Mouse (Mus musculus): ENCODE results near the gene 4430402I18Rik. TPM values are rescaled to one million over a fixed set of nuclear protein-coding genes. Genes with fewer than 3 reads are reported as not detected.

4430402I18Rik gene
- polyA plus RNA-seq, 1 experiment from 2014 or later: 3.1 TPM

GRCm38 (mm10) chr19:28897497-28897896, 70.1 kb downstream of the 4430402I18Rik start:
- no peak for ATAC-seq (ENCODE audit: low read depth)
- no peaks in the 10 kb centered on the region for H3K27me3 ChIP-seq (ENCODE audit: control insufficient read depth, insufficient read depth, low read depth, low read length)
- WGBS: 71% methylated on average over 9 of the region's 9 CpGs
- no peaks in the 10 kb centered on the region for H3K4me1 ChIP-seq (replicated peaks; ENCODE audit: control insufficient read depth, insufficient read depth, low read length)
- H3K4me2 ChIP-seq (ENCODE audit: low read depth, low read length): no peak overlapping the region
- H3K9ac ChIP-seq (ENCODE audit: low read length): no peak overlapping the region
- H3K4me3 ChIP-seq (ENCODE audit: low read length): no peak overlapping the region
- no peaks in the 10 kb centered on the region for H3K36me3 ChIP-seq (ENCODE audit: control insufficient read depth, insufficient read depth, low read length)
- H3K9me3 ChIP-seq (ENCODE audit: control insufficient read depth, low read length): no peaks in the 10 kb centered on the region
- H3K27ac ChIP-seq (ENCODE audit: low read length): no peak overlapping the region

- Histone ChIP-seq H3K27me3 (ENCODE audit: control insufficient read depth, insufficient read depth, low read depth, low read length) (no peaks in the 10 kb centered on the region), H3K9me3 (ENCODE audit: control insufficient read depth, low read length) (no peaks in the 10 kb centered on the region), H3K36me3 (ENCODE audit: control insufficient read depth, insufficient read depth, low read length) (no peaks in the 10 kb centered on the region), H3K4me1 (replicated peaks; ENCODE audit: control insufficient read depth, insufficient read depth, low read length) (no peaks in the 10 kb centered on the region), H3K27ac (ENCODE audit: low read length) (no peak overlapping the region), H3K4me3 (ENCODE audit: low read length) (no peak overlapping the region), H3K4me2 (ENCODE audit: low read depth, low read length) (no peak overlapping the region), H3K9ac (ENCODE audit: low read length) (no peak overlapping the region)
- 58% methylated on average over 1 of the region's 1 CpGs for WGBS
- ATAC-seq (ENCODE audit: low read depth): no peak
Measured at GRCm38 (mm10) chr19:28896639-28897038, 71.0 kb downstream of the 4430402I18Rik start.

DNA sequence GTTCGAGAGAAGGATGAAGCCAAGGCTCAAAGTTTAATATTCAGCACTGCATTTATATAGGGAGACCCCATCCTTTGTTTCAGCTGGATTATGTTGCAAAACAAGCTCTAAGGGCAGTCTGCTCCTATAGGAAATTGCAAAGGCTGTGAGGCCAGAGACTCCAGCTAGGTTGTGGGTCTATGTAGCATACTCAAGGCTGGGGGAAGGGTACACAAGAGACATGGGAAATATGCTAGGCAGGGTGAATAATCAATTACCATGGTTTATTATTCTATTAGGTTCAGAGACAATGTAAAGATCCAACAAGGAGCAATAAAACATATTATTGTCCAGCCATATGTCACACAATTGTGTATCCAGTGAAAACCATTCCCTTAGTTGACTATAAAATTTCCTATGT, 75.7 kb downstream of the 4430402I18Rik start:
- no peaks in the 10 kb centered on the region for H3K9me3 ChIP-seq (ENCODE audit: control insufficient read depth, low read length)
- H3K9ac ChIP-seq (ENCODE audit: low read length): no peak overlapping the region
- no peak overlapping the region for H3K4me3 ChIP-seq (ENCODE audit: low read length)
- no peak overlapping the region for H3K4me2 ChIP-seq (ENCODE audit: low read depth, low read length)
- H3K27ac ChIP-seq (ENCODE audit: low read length): no peak overlapping the region
- no peaks in the 10 kb centered on the region for H3K27me3 ChIP-seq (ENCODE audit: control insufficient read depth, insufficient read depth, low read depth, low read length)
- peaks cover 3% of the 10 kb centered on the region; the same call in 1 of the 2 replicates for H3K4me1 ChIP-seq (replicated peaks; ENCODE audit: control insufficient read depth, insufficient read depth, low read length)
- 100% methylated on average over 1 of the region's 1 CpGs for WGBS
- ATAC-seq (ENCODE audit: low read depth): no peak
- H3K36me3 ChIP-seq (ENCODE audit: control insufficient read depth, insufficient read depth, low read length): no peaks in the 10 kb centered on the region

DNA sequence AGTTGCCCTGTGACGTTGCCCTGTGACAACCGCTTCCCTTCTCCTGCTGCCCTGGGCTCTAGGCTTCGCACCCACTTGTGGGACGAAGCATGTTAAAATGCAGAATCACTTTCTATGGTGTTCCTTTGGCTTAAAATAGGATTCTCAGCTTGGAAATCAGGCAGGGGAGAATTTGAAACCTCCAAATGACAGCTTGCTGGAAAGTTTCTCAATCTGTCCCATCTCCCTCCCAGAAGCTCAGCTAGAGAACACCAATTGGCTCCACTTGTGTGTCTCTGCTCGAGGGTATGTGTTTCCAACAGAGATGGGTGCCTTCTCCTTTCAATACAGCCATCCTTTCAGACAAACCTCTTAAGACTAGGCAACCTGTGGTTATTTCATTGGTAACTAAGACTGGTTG, 76.4 kb downstream of the 4430402I18Rik start:
- WGBS: 71% methylated on average over 5 of the region's 5 CpGs
- H3K4me3 ChIP-seq (ENCODE audit: low read length): no peak overlapping the region
- no peaks in the 10 kb centered on the region for H3K27me3 ChIP-seq (ENCODE audit: control insufficient read depth, insufficient read depth, low read depth, low read length)
- no peak overlapping the region for H3K27ac ChIP-seq (ENCODE audit: low read length)
- no peak overlapping the region for H3K4me2 ChIP-seq (ENCODE audit: low read depth, low read length)
- H3K9me3 ChIP-seq (ENCODE audit: control insufficient read depth, low read length): no peaks in the 10 kb centered on the region
- no peak for ATAC-seq (ENCODE audit: low read depth)
- peaks cover 3% of the 10 kb centered on the region; the same call in 1 of the 2 replicates for H3K4me1 ChIP-seq (replicated peaks; ENCODE audit: control insufficient read depth, insufficient read depth, low read length)
- H3K36me3 ChIP-seq (ENCODE audit: control insufficient read depth, insufficient read depth, low read length): no peaks in the 10 kb centered on the region
- no peak overlapping the region for H3K9ac ChIP-seq (ENCODE audit: low read length)

GRCm38 (mm10) chr19:28889251-28889650, 78.3 kb downstream of the 4430402I18Rik start:
- Histone ChIP-seq H3K9me3 (ENCODE audit: control insufficient read depth, low read length) (no peaks in the 10 kb centered on the region), H3K4me1 (replicated peaks; ENCODE audit: control insufficient read depth, insufficient read depth, low read length) (peaks cover 3% of the 10 kb centered on the region; the same call in 1 of the 2 replicates), H3K4me3 (ENCODE audit: low read length) (no peak overlapping the region), H3K9ac (ENCODE audit: low read length) (no peak overlapping the region), H3K36me3 (ENCODE audit: control insufficient read depth, insufficient read depth, low read length) (no peaks in the 10 kb centered on the region), H3K27ac (ENCODE audit: low read length) (no peak overlapping the region), H3K27me3 (ENCODE audit: control insufficient read depth, insufficient read depth, low read depth, low read length) (no peaks in the 10 kb centered on the region), H3K4me2 (ENCODE audit: low read depth, low read length) (no peak overlapping the region)
- 58% methylated on average over 3 of the region's 3 CpGs for WGBS
- ATAC-seq (ENCODE audit: low read depth): no peak

- no peaks in the 10 kb centered on the region for H3K27me3 ChIP-seq (ENCODE audit: control insufficient read depth, insufficient read depth, low read depth, low read length)
- H3K4me2 ChIP-seq (ENCODE audit: low read depth, low read length): no peak overlapping the region
- H3K36me3 ChIP-seq (ENCODE audit: control insufficient read depth, insufficient read depth, low read length): no peaks in the 10 kb centered on the region
- no peak overlapping the region for H3K27ac ChIP-seq (ENCODE audit: low read length)
- H3K4me1 ChIP-seq (replicated peaks; ENCODE audit: control insufficient read depth, insufficient read depth, low read length): peaks cover 3% of the 10 kb centered on the region; the same call in 1 of the 2 replicates
- no peak overlapping the region for H3K9ac ChIP-seq (ENCODE audit: low read length)
- WGBS: 34% methylated on average over 1 of the region's 1 CpGs
- H3K4me3 ChIP-seq (ENCODE audit: low read length): no peak overlapping the region
- ATAC-seq (ENCODE audit: low read depth): no peak
- H3K9me3 ChIP-seq (ENCODE audit: control insufficient read depth, low read length): no peaks in the 10 kb centered on the region
Measured at GRCm38 (mm10) chr19:28888496-28888895, 79.1 kb downstream of the 4430402I18Rik start.

- Histone ChIP-seq H3K9me3 (ENCODE audit: control insufficient read depth, low read length) (no peaks in the 10 kb centered on the region), H3K36me3 (ENCODE audit: control insufficient read depth, insufficient read depth, low read length) (no peaks in the 10 kb centered on the region), H3K9ac (ENCODE audit: low read length) (no peak overlapping the region), H3K4me1 (replicated peaks; ENCODE audit: control insufficient read depth, insufficient read depth, low read length) (no peaks in the 10 kb centered on the region; the same call in 1 of the 2 replicates), H3K4me3 (ENCODE audit: low read length) (no peak overlapping the region), H3K27me3 (ENCODE audit: control insufficient read depth, insufficient read depth, low read depth, low read length) (no peaks in the 10 kb centered on the region), H3K4me2 (ENCODE audit: low read depth, low read length) (no peak overlapping the region), H3K27ac (ENCODE audit: low read length) (no peak overlapping the region)
- no peak for ATAC-seq (ENCODE audit: low read depth)
- 31% methylated on average over 1 of the region's 1 CpGs for WGBS
Measured at GRCm38 (mm10) chr19:28883126-28883525, 84.5 kb downstream of the 4430402I18Rik start.

- WGBS: 91% methylated on average over 2 of the region's 2 CpGs
- no peaks in the 10 kb centered on the region for H3K9me3 ChIP-seq (ENCODE audit: control insufficient read depth, low read length)
- H3K27me3 ChIP-seq (ENCODE audit: control insufficient read depth, insufficient read depth, low read depth, low read length): no peaks in the 10 kb centered on the region
- no peak overlapping the region for H3K27ac ChIP-seq (ENCODE audit: low read length)
- ATAC-seq (ENCODE audit: low read depth): no peak
- H3K9ac ChIP-seq (ENCODE audit: low read length): no peak overlapping the region
- H3K4me1 ChIP-seq (replicated peaks; ENCODE audit: control insufficient read depth, insufficient read depth, low read length): no peaks in the 10 kb centered on the region; the same call in 1 of the 2 replicates
- no peak overlapping the region for H3K4me3 ChIP-seq (ENCODE audit: low read length)
- H3K36me3 ChIP-seq (ENCODE audit: control insufficient read depth, insufficient read depth, low read length): no peaks in the 10 kb centered on the region
- no peak overlapping the region for H3K4me2 ChIP-seq (ENCODE audit: low read depth, low read length)
Measured at GRCm38 (mm10) chr19:28879476-28879875, 88.1 kb downstream of the 4430402I18Rik start.

- H3K9me3 ChIP-seq (ENCODE audit: control insufficient read depth, low read length): no peaks in the 10 kb centered on the region
- no peak overlapping the region for H3K9ac ChIP-seq (ENCODE audit: low read length)
- WGBS: 44% methylated on average over 2 of the region's 2 CpGs
- H3K27me3 ChIP-seq (ENCODE audit: control insufficient read depth, insufficient read depth, low read depth, low read length): no peaks in the 10 kb centered on the region
- H3K4me1 ChIP-seq (replicated peaks; ENCODE audit: control insufficient read depth, insufficient read depth, low read length): no peaks in the 10 kb centered on the region
- H3K4me2 ChIP-seq (ENCODE audit: low read depth, low read length): no peak overlapping the region
- ATAC-seq (ENCODE audit: low read depth): no peak
- no peak overlapping the region for H3K4me3 ChIP-seq (ENCODE audit: low read length)
- no peak overlapping the region for H3K27ac ChIP-seq (ENCODE audit: low read length)
- no peaks in the 10 kb centered on the region for H3K36me3 ChIP-seq (ENCODE audit: control insufficient read depth, insufficient read depth, low read length)
Measured at GRCm38 (mm10) chr19:28870351-28870750, 97.2 kb downstream of the 4430402I18Rik start.
